Mouse (Mus musculus) kidney, adult 18-20 months (tissue): ENCODE data around the gene Mup3.
"Not testable (repeated sequence)": the region's sequence is repeated elsewhere in the genome, so short reads cannot be mapped to it uniquely, and the experiment has no call there.

ENCODE experiments used
- DNase-seq: peaks from one replicate; pipeline ENCODE4 v3.0.0; 2021

Mup3 gene

DNA sequence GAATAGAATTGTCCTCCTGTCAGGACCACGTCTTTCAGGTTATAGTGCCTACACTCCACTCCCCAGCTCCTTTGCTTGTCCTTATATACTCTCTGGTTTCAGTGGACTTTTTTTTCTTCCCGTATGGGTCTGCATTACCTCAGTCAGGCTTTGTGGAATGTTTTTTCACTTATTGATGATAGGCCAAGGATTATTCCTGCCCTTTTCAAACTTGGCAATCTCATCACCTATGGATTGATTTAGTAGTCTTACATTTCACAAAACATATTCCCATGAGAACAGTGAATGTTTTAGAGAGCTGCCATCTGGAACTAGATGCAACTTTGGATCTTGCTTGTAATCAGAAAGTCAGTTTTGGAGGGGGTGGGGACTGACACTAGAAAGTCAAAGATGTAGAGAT, at the start of gene Mup3:
Mup3 (minus strand) TSS at position 102 of the 400 bp plus-strand sequence.
- no peak for DNase-seq

DNA sequence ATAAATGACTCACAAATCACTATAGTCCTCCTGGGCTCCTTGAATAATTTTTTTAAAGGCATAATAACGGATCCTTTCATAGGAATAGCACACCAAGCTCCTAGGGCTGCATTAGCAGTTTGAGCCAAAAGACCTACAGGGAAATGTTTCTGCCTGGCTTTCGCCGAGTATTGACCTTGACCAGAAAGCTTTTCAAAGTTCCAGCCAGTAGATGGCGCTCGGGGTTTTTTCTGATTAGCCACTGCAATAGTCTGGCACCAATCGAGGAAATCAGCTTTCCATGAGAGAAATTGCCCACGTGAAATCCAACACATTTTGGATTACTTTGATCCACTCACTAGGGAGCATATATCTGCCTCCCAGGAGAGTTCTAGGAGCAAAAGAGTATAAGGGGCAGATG, 46.6 kb upstream of the Mup3 start:
- peak; percentile 51 for DNase-seq

DNA sequence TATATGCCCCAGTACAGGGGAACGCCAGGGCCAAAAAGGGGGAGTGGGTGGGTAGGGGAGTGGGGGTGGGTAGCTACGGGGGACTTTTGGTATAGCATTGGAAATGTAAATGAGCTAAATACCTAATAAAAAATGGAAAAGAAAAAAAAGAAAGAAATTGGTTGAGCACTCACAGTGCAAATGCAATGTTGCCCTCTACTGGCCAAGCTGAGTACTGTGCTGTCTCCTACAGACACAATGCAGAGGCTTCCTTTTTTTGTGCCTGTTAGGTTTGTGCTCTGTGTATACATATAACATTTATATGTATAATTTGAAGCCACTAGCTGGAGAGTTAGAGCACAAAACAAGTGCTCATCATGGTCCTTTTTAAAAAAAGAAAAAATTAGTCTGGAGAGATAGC, 16.2 kb upstream of the Mup3 start:
- DNase-seq, result peak; percentile 21

DNA sequence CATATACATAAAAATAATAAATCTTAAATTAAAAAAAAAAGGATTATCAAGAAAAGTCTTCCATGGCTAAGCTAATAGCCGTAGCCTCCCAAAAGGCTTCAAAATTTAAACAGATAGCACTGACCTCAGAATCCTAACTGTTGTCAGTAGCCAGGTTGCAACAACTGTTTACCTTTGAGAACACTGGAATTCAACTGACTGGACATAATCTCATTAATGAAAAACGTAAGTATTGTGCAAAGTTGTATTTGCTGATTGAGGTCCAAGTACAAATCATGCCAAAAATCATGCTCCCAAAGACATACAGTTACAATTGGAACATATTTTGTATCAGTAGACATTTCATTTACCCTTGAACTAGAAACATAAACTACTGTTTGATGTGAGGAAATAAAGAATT, 811 bp upstream of the Mup3 start:
- DNase-seq, result no peak

DNA sequence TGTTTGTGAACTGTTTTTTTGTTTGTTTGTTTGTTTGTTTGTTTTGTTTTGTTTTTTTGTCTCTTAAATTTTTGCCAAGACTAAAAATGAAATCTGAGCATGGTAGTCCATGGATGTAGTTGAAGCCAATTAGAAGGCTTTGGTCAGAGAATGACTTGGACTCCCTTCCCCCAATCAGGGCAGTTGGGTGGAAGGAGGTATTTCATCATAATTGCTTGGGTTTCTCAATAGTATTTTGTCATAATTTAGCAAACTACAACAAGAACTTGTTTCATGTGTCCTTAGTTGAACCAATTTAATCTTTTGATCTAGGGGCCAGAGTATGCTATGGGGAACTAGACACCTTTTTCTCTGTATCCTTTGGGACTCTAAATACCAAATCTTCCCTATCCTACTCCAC, 4.4 kb downstream of the Mup3 start:
- no peak for DNase-seq

DNA sequence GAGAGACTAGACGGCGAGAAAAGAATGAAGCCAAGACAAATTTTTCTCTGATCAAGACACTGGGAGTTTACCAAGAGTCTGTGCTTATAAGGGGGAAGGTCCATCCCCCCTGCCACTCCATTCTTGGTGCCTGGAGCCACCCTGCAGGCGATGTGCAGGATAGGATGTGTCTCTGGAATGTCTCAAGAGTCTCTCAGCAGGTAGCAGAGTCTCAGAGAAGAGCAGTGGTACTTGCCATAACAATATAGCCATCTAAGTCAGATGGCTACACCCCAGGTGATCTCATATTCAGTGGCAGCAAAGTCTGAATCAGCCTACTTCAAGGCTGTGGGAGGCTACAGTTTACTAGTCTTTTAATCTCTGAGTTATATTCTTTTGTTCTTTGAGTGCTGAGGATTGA, 12.0 kb downstream of the Mup3 start:
- DNase-seq, result no peak

DNA sequence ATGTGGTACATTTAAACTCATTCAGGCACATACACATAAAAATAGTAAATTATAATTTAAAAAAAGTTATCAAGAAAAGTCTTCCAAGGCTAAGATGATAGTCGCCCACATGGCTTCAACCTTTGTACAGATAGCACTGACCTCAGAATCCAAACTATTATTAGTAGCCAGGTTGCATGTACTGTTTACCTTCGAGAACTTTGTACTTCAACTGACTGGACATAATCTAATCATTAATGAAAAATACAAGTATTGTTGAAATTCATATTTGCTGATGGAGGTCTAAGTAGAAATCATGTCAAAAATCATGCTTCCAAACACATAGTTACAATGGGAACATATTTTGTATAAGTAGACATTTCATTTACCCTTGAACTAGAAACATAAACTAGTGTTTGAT, 32.4 kb downstream of the Mup3 start:
- DNase-seq, result not testable (repeated sequence)

DNA sequence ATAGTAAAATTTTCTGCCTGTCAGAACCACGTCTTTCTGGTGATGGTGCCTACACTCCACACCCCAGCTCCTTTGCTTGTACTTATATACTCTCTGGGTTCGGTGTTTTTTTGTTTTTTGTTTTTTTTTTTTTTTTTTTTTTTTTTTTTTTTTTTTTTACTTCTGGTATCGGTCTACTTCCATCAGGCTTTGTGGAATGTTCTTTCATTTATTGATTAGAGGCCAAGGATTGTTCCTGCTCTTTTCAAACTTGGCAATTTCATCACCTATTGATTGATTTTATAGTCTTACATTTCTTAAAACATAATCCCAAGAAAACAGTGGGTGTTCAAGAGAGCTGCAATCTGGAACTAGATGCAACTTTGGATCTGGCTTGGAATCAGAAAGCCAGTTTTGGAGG, 33.1 kb downstream of the Mup3 start, which contains the start of gene Mup20:
Mup20 (minus strand) TSS at position 101 of the 400 bp plus-strand sequence.
- not testable (repeated sequence) for DNase-seq
